Mouse (Mus musculus) splenic B cell, adult 2 months (primary cell): ENCODE data around the gene 2210011C24Rik.
A peak's percentile ranks its signal among the peaks of the same experiment; 100 is the strongest.

ENCODE experiments used
- DNase-seq: peaks from one replicate; pipeline ENCODE4 v3.0.0-alpha.2; 2011; ENCODE audit warnings: low read depth, low spot score
- H3K27me3 ChIP-seq: 2 replicates; pipeline ENCODE4 v1.6.1; 2012; ENCODE audit warnings: mild to moderate bottlenecking, low read length, moderate library complexity, mixed read lengths; ENCODE audit not compliant: control insufficient read depth, poor library complexity, insufficient read depth, severe bottlenecking
- H3K36me3 ChIP-seq: 2 replicates; pipeline ENCODE4 v1.6.1; 2012; ENCODE audit warnings: mild to moderate bottlenecking, low read length, moderate library complexity, mixed read lengths; ENCODE audit not compliant: control insufficient read depth, poor library complexity, insufficient read depth, severe bottlenecking

The 2210011C24Rik gene

GRCm38 (mm10) chr8:84004533-84005201, 7.3 kb downstream of the 2210011C24Rik start:
- peak; percentile 99 for DNase-seq
- H3K36me3 ChIP-seq = no peaks in the 10 kb centered on the region
- no peaks in the 10 kb centered on the region for H3K27me3 ChIP-seq

- no peaks in the 10 kb centered on the region for H3K27me3 ChIP-seq
- H3K36me3 ChIP-seq = no peaks in the 10 kb centered on the region; the same call in 1 of the 2 replicates
- DNase-seq = no peak
These were observed 8.2 kb downstream of the 2210011C24Rik start for GRCm38 (mm10) chr8:84003612-84004246.

GRCm38 (mm10) chr8:84002957-84003611, 8.9 kb downstream of the 2210011C24Rik start:
- Histone ChIP-seq H3K27me3 (no peaks in the 10 kb centered on the region), H3K36me3 (no peaks in the 10 kb centered on the region; the same call in 1 of the 2 replicates)
- DNase-seq = no peak

DNA sequence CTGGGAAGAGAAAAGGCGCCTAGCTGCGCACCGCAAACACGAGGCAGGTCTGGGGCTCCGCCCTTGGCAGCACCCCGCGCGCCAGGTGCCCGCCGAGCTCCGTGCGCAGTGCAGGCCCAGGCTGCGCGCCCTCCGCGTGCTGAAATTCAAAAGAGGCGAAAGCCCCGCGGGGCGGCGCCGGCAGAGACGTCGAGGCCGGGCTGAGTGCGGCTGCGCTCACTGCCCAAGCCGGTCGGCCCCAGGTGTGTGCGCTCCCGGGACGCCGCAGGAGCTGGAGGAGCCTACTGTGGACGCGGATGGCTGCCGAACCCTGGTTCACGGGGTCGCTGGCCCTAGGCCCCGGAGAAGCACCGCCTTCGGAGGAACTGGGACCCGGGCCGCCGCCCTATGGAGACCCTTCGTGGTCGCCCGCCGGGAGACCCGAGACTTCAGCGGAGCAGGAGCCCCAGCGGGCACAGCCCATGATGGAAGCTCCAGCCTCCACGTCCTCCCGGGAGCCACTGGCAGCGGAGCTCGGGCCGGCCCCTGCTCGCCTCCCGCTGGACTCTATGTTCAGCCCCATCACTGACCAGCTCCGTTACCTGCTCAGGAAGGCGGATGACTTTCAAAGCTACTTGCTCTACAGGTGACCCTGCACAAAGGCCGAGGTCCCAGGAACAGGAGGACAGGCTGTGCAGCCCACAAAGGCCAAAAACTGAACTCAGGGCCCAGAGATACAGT, 10.5 kb downstream of the 2210011C24Rik start, which contains the start of gene 1700067K01Rik:
TSS of gene 1700067K01Rik (plus strand) at position 222 of the 720 bp plus-strand sequence.
- DNase-seq = no peak
- H3K27me3 ChIP-seq = no peaks in the 10 kb centered on the region
- H3K36me3 ChIP-seq = no peaks in the 10 kb centered on the region; the same call in 1 of the 2 replicates

- Histone ChIP-seq H3K36me3 (no peaks in the 10 kb centered on the region; the same call in 1 of the 2 replicates), H3K27me3 (no peaks in the 10 kb centered on the region)
- no peak for DNase-seq
These were observed 12.1 kb downstream of the 2210011C24Rik start for GRCm38 (mm10) chr8:83999825-84000224.

DNA sequence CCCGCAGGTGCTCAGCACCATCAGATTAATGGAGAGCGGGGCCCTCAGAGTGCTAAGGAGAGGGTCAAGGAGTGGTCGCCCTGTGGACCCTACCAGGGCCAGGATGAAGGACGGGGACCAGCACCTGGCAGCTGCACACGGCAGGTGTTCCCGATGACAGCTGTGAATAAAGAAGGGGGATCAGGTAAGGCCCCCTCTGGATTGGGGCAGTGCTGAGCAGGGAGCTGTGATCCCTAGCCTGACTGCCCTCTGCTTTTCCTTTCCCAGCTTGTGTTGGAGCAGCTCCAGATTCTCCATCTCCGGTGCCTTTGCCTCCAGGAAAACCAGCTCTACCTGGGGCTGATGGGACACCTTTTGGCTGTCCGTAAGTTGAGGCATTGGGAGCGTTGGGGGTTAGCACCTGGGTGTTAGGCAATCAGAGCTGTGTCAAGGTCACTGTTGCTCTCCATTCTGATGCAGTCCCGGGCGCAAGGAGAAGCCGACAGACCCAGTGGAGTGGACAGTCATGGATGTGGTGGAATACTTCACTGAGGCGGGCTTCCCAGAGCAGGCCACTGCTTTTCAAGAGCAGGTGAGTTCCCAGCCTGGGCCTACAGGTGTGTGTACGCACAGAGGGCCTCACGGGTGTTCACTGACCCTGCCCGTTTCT, 12.8 kb downstream of the 2210011C24Rik start:
- no peaks in the 10 kb centered on the region for H3K27me3 ChIP-seq
- H3K36me3 ChIP-seq = no peaks in the 10 kb centered on the region; the same call in 1 of the 2 replicates
- DNase-seq = no peak

GRCm38 (mm10) chr8:83998231-83999056, 13.5 kb downstream of the 2210011C24Rik start:
- Histone ChIP-seq H3K27me3 (no peaks in the 10 kb centered on the region), H3K36me3 (no peaks in the 10 kb centered on the region; the same call in 1 of the 2 replicates)
- peak; percentile 81 for DNase-seq

- Histone ChIP-seq H3K36me3 (no peaks in the 10 kb centered on the region; the same call in 1 of the 2 replicates), H3K27me3 (no peaks in the 10 kb centered on the region)
- DNase-seq = peak; percentile 58
These were observed 14.3 kb downstream of the 2210011C24Rik start, which contains the start of gene Samd1 for GRCm38 (mm10) chr8:83997511-83998141. Gene Samd1 (plus strand): TSS chr8:83997672.

DNA sequence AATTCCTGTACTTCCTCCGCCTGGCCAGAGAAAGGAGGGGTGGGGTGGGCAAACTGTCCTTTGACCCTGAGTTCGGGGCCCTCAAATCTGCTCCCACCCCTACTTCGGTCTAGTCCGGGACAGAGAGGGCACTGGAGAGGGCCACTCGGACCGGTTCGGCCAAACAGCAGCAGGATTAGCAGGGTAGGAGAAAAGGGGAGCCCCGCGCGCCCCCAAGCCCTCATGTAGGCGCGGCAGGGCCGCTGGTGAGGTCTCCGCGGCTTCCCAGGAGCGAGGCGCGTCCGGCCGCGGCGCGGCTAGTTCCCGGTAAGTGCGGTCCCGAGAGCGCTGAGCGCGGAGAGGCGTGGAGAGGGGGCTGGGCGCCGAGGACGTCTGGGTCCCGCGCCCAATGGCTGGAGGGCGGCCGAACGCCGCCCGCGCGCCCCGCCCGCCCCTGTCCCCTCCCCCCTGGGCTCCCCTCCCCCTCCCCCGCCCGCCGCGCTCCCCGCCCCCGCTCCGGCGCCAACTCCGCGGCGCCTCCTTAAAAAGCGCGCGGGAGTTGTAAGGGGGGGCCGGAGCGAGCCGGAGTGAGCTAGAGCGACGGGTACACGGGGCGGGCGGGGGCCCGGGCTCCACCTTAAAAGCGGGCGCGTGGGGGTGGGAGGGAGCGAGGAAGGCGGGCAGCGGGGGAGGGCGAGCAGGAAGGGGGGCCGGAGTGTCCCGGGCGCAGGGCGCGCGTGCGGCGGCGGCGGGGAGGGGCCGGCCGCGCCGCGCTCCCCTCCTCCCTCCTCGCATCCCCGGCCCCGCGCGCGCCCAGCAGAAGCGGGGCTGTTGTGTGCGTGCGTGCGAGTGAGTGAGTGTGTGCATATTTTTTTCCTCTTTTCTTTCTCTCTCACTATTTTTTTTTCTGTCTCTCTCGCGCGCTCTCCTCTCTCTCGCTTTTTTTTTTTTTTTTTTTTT, 15.1 kb downstream of the 2210011C24Rik start:
- no peaks in the 10 kb centered on the region; the same call in 1 of the 2 replicates for H3K36me3 ChIP-seq
- peak; percentile 84 for DNase-seq

GRCm38 (mm10) chr8:83995973-83996372, 16.0 kb downstream of the 2210011C24Rik start:
- DNase-seq = no peak
- H3K36me3 ChIP-seq = no peaks in the 10 kb centered on the region; the same call in none of the 2 replicates
- no peaks in the 10 kb centered on the region for H3K27me3 ChIP-seq

More for the DNA sequence above, 15.1 kb downstream of the 2210011C24Rik start:
- H3K27me3 ChIP-seq = no peaks in the 10 kb centered on the region

DNA sequence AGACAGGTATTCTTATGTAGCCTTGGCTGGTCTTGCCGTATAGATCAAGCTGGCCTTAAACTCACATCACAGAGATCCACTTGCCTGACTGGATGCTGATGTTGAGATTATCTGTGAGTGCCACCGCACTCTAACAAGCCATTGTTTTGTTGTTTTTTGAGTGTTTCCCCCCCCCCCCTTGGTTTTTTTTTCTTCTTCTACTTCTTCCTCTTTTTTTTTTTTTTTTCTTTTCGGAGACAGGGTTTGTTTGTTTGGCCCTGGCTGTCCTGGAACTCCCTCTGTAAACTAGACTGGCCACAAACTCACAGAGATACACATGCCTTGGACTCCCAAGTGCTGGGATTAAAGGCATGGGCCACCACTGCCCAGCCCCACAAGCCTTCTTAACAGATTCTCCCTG, 17.9 kb downstream of the 2210011C24Rik start:
- DNase-seq = peak; percentile 17
- no peaks in the 10 kb centered on the region; the same call in 1 of the 2 replicates for H3K36me3 ChIP-seq
- H3K27me3 ChIP-seq = no peaks in the 10 kb centered on the region

DNA sequence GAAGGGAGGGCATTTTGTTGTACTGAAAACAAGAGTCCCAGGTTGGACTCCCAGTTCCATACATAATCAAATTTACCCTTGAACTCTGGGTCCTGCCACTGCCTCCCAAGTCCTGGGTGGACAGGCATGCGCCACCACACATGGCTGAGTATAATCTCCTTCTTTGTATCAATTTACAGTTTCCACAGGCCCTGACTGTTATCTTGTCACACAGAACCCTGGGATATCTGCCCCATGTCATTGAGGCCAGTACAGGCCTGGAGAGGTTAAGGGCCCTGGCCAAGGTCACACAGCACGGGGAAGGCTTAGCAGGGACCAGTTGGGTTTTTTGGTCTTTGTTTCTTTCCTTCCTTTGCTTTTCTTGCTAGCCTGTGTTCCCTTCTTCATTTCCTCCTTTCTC, 19.5 kb downstream of the 2210011C24Rik start:
- Histone ChIP-seq H3K27me3 (no peaks in the 10 kb centered on the region), H3K36me3 (peaks cover 4% of the 10 kb centered on the region; the same call in 1 of the 2 replicates)
- no peak for DNase-seq
